Mouse (Mus musculus) liver, postnatal 0 days (tissue): Measurements from ENCODE around the gene BC049715.

Experiments used
- CTCF ChIP-seq: sonication (generic); IDR thresholded peaks from 2 replicates; pipeline ENCODE4 v1.5.1; 2016; ENCODE audit warnings: antibody characterized with exemption, low read depth
- EP300 ChIP-seq: IDR thresholded peaks from 2 replicates; pipeline ENCODE4 v1.6.1; 2016; ENCODE audit warnings: antibody characterized with exemption, low read depth, mild to moderate bottlenecking

- TF ChIP-seq CTCF (no peak), EP300 (no peak)
Measured at GRCm38 (mm10) chr6:136852762-136853161, 25.3 kb downstream of the BC049715 start.
